11 mouse cellular contexts compared by ENCODE assay signal in the genomic region with DNA sequence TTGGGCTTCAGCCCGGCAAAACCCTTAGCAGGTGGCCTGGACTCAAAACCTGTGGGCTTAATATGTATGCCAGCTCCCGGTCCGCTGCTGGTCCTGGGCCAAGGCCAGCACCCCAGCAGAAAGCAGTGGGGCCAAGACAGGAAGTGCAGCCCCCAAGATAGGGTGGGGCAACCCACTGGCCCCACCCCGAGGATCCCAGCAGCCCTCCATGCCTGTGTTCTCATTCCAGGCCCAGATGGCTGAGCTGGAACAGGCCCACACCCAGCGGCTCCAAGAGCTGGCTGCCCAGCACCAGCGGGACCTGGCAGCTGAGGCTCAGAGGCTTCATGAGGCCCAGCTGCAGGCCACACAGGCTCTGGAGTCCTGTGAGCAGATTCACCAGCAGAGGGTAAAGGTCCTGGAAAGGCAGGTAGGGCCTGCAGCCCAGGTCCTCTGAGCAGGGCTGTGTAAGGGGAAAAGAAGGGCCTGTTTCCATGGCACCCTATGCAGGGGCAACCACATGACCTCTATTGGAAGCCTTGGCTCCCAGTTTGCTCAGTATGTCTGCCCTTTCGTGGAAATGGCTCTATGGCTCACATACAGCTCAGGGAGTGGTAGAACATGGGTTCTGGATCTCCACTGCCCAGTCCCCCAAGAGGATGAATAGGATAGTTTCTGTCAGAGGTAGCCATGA. TPM values are rescaled to one million over a fixed set of nuclear protein-coding genes. Genes with fewer than 3 reads are reported as not detected.
A peak's percentile ranks its signal among the peaks of the same experiment; 100 is the strongest.
DNase-seq lines count a peak whose midpoint lies in the region; ATAC-seq and TF ChIP-seq lines count a peak whose summit lies in the region.
"Had no signal": no experiment of that assay in that cellular context is flagged by ENCODE, and none has a peak within 500 bp of the region (broad histone marks: within the 10 kb centered on the region; RNA-seq: fewer than 3 reads in every experiment).

No protein-coding gene starts in this region.

- H3K9me3 ChIP-seq in E14TG2a.4 (ENCODE audit: low read length): no peaks in the 10 kb centered on the region
- H3K9me3 ChIP-seq in hindbrain, postnatal 0 days (ENCODE audit: low read length): no peaks in the 10 kb centered on the region
- H3K9me3 ChIP-seq in heart, embryonic 12.5 days (replicated peaks): no peaks in the 10 kb centered on the region

- DNase-seq in adrenal gland, postnatal 25 days: peak; percentile 29
- no peak for DNase-seq in adrenal gland, adult 2 months
- DNase-seq in cerebellum, postnatal 10 days: peak; percentile 88 to 93
- DNase-seq in hindbrain, postnatal 0 days (ENCODE audit: low spot score): peak; percentile 78
- DNase-seq: thymus, adult 2 months had no signal

- no peaks in the 10 kb centered on the region for H3K36me3 ChIP-seq in E14TG2a.4 (ENCODE audit: insufficient read depth, low read length)
- H3K36me3 ChIP-seq in hindbrain, postnatal 0 days (ENCODE audit: insufficient read depth, low read length): no peaks in the 10 kb centered on the region
- H3K36me3 ChIP-seq in heart, embryonic 12.5 days: no peaks in the 10 kb centered on the region

- H3K27ac ChIP-seq in hindbrain, postnatal 0 days: peak overlapping the region; percentile 20; the same call in 1 of the 2 replicates
- H3K27ac ChIP-seq in heart, embryonic 12.5 days (ENCODE audit: poor library complexity, severe bottlenecking): no peak overlapping the region

- H3K4me3 ChIP-seq in E14TG2a.4 (replicated peaks; ENCODE audit: low read length): peak overlapping the region; percentile 76
- no peak overlapping the region for H3K4me3 ChIP-seq in hindbrain, postnatal 0 days (ENCODE audit: low read length)
- H3K4me3 ChIP-seq in heart, embryonic 12.5 days: no peak overlapping the region
- H3K4me3 ChIP-seq: myocyte had no signal

- no peak overlapping the region for H3K9ac ChIP-seq in hindbrain, postnatal 0 days (replicated peaks; ENCODE audit: low read length)
- H3K9ac ChIP-seq in heart, embryonic 12.5 days: no peak overlapping the region

- TF ChIP-seq CTCF in E14TG2a.4 (conservative IDR thresholded peaks at IDR 0.05; ENCODE audit: low read length): no peak
- no peak for TF ChIP-seq CTCF in hindbrain, postnatal 0 days (IDR thresholded peaks at IDR 0.05; ENCODE audit: low read depth)

- peaks cover 3% of the 10 kb centered on the region; the same call in 1 of the 2 replicates for H3K27me3 ChIP-seq in E14TG2a.4 (ENCODE audit: insufficient read depth, low read length)
- no peaks in the 10 kb centered on the region; the same call in 1 of the 2 replicates for H3K27me3 ChIP-seq in hindbrain, postnatal 0 days (ENCODE audit: insufficient read depth, low read length)
- H3K27me3 ChIP-seq in heart, embryonic 12.5 days (replicated peaks): peaks cover 43% of the 10 kb centered on the region

- ATAC-seq in hindbrain, postnatal 0 days: peak; percentile 73
- ATAC-seq in erythroblast, adult 5-6 weeks (replicated peaks; ENCODE audit: low FRiP score, poor library complexity, severe bottlenecking): no peak
- no peak for ATAC-seq in megakaryocyte progenitor cell, adult 5-6 weeks (replicated peaks; ENCODE audit: poor library complexity)
- no peak for ATAC-seq in heart, embryonic 12.5 days (ENCODE audit: insufficient number of reproducible peaks, low FRiP score)

- 29% methylated on average over 7 of the region's 7 CpGs for WGBS in hindbrain, postnatal 0 days
- 76% methylated on average over 7 of the region's 7 CpGs for WGBS in heart, embryonic 12.5 days

- no peak overlapping the region for H3K4me2 ChIP-seq in hindbrain, postnatal 0 days (ENCODE audit: low read depth, low read length)
- H3K4me2 ChIP-seq in heart, embryonic 12.5 days: no peak overlapping the region

- H3K4me1 ChIP-seq in E14TG2a.4 (replicated peaks; ENCODE audit: low read depth, low read length): peaks cover 55% of the 10 kb centered on the region
- peaks cover 7% of the 10 kb centered on the region; the same call in 1 of the 2 replicates for H3K4me1 ChIP-seq in hindbrain, postnatal 0 days (ENCODE audit: insufficient read depth, low read length)
- H3K4me1 ChIP-seq in heart, embryonic 12.5 days (replicated peaks): peaks cover 4% of the 10 kb centered on the region; the same call in 1 of the 2 replicates

RNA-seq across cellular contexts. Expression of a gene that starts 8.2 kb away (rescaled TPM):
- total RNA-seq in adrenal gland, postnatal 25 days (2021): 32.5 and 34.1 TPM in 2 replicates
- 10 to 100 TPM; 13.8 to 18.6 TPM for total RNA-seq in adrenal gland, adult 2 months (2021)
- 30.9 and 34.9 TPM in 2 replicates for polyA plus RNA-seq in adrenal gland, adult 2 months (2012; rRNA removed)
- total RNA-seq in hindbrain, postnatal 0 days (2014; rRNA removed): 26.7 and 33.7 TPM in 2 replicates
- polyA plus RNA-seq in hindbrain, postnatal 0 days (2015; fragmentation: Nextera tagmentation; extraction: Ambion mirVana): 8.0 and 9.2 TPM in 2 replicates
- total RNA-seq in erythroblast, adult 5-6 weeks (2015; ENCODE audit: low replicate concordance): 0.63 and 1.7 TPM in 2 replicates
- total RNA-seq in erythroblast, adult 5-6 weeks (2017; ENCODE audit: low replicate concordance): 0.09 TPM in 1 of 2 replicates, not detected in the other
- 0.44 and 3.2 TPM in 2 replicates for total RNA-seq in megakaryocyte progenitor cell, adult 5-6 weeks (2015)
- total RNA-seq in megakaryocyte progenitor cell, adult 5-6 weeks (2017): 0.14 and 0.17 TPM in 2 replicates
- 7.2 and 8.1 TPM in 2 replicates for polyA plus RNA-seq in heart, embryonic 12.5 days (2016; fragmentation: Nextera tagmentation; extraction: Ambion mirVana)

RNA-seq across cellular contexts. Expression of a gene that starts 58.9 kb away (rescaled TPM):
- 0.03 TPM in 1 of 2 replicates, not detected in the other for total RNA-seq in adrenal gland, postnatal 25 days (2021)
- total RNA-seq in adrenal gland, adult 2 months (2021): not detected
- polyA plus RNA-seq in adrenal gland, adult 2 months (2012; rRNA removed): 0.02 TPM in 1 of 2 replicates, not detected in the other
- 1.1 and 1.3 TPM in 2 replicates for total RNA-seq in hindbrain, postnatal 0 days (2014; rRNA removed)
- polyA plus RNA-seq in hindbrain, postnatal 0 days (2015; fragmentation: Nextera tagmentation; extraction: Ambion mirVana): 0.48 and 0.63 TPM in 2 replicates
- total RNA-seq in erythroblast, adult 5-6 weeks (2015; ENCODE audit: low replicate concordance): not detected in 2 replicates
- not detected in 2 replicates for total RNA-seq in erythroblast, adult 5-6 weeks (2017; ENCODE audit: low replicate concordance)
- total RNA-seq in megakaryocyte progenitor cell, adult 5-6 weeks (2015): not detected in 2 replicates
- total RNA-seq in megakaryocyte progenitor cell, adult 5-6 weeks (2017): not detected in 2 replicates
- polyA plus RNA-seq in heart, embryonic 12.5 days (2016; fragmentation: Nextera tagmentation; extraction: Ambion mirVana): 0.11 and 0.17 TPM in 2 replicates
- total RNA-seq: gastrocnemius, postnatal 4 days had no signal
- polyA plus RNA-seq: myocyte had no signal
